Mouse (Mus musculus): Measurements from ENCODE around the gene Chchd6. TPM values are rescaled to one million over a fixed set of nuclear protein-coding genes. Genes with fewer than 3 reads are reported as not detected.

Gene Chchd6
- polyA plus RNA-seq, 1 experiment from 2014 or later, result 184 TPM

DNA sequence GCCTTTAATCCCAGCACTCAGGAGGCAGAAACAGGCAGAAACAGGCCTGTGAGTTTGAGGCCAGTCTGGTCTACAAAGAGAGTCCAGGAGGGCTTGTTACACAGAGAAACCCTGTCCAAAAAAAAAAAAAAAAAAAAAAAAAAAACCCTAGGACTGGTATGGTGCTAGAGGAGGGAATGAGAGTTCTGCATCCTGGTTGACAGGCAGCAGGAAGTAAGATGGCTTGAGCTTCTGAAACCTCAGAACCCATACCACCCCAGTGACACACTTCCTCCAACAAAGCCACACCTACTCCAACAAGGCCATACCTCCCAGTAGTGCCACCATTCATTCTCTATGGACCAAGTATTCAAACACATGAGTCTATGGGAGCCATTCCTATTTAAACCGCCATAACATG is 1.1 kb upstream of the Chchd6 start:
- ATAC-seq (no peak), DNase-seq (ENCODE audit: low spot score) (no peak)
- WGBS, result 98% methylated on average over 1 of the region's 1 CpGs

DNA sequence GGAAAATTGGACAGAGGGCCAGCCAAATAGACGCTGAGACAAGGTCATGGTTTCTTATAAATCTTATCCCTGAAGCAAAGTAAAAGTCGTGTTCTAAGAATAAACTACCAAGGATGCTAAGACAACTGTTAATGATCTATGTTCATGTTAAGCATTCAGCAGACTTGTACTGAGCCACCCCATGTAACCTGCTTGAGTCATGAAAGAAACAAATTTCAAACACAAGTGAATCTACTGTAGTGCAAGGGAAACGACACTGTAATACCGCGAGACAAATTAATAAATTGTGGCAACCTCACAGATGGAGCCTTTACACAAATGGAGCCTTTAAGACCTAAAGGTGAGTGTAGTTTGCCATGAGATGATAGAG is 310 bp upstream of the Chchd6 start:
- WGBS, result 22% methylated on average over 5 of the region's 5 CpGs
- H3K27me3 ChIP-seq (replicated peaks; ENCODE audit: control insufficient read depth, insufficient read depth, low read length), result no peaks in the 10 kb centered on the region

More for the DNA sequence above, 1.1 kb upstream of the Chchd6 start:
- Histone ChIP-seq H3K9ac (ENCODE audit: low read length) (no peak overlapping the region), H3K27ac (ENCODE audit: low read depth, low read length) (no peak overlapping the region), H3K4me2 (ENCODE audit: low read length) (no peak overlapping the region), H3K4me3 (ENCODE audit: low read depth, low read length) (no peak overlapping the region), H3K36me3 (ENCODE audit: control insufficient read depth, insufficient read depth, low read length) (no peaks in the 10 kb centered on the region), H3K27me3 (replicated peaks; ENCODE audit: control insufficient read depth, insufficient read depth, low read length) (no peaks in the 10 kb centered on the region), H3K4me1 (ENCODE audit: control insufficient read depth, insufficient read depth, low read length) (no peaks in the 10 kb centered on the region; the same call in 1 of the 2 replicates), H3K9me3 (replicated peaks; ENCODE audit: control insufficient read depth, low read length) (no peaks in the 10 kb centered on the region)

DNA sequence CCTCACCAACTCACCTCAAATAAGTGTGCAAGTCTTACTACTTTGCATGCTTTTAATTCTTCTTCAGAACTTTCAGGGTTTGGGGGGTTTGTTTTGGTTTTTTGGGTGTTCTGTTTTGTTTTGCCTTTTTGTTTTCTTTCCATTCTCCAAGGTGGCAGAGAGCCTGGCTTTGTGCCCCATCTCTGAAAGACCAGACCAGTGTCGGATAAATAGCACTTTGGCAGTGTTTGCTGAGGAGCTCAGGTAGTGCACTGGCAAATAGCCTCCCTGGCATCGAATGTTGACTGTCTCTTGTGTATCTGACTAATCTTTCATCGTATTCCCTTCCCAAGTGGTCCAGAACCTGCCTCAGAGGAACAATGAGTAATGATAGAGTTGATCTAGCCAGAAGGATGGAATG is 3.4 kb downstream of the Chchd6 start:
- ATAC-seq (no peak), DNase-seq (ENCODE audit: low spot score) (no peak)
- Histone ChIP-seq H3K27ac (ENCODE audit: low read depth, low read length) (no peak overlapping the region), H3K9ac (ENCODE audit: low read length) (no peak overlapping the region), H3K4me1 (ENCODE audit: control insufficient read depth, insufficient read depth, low read length) (no peaks in the 10 kb centered on the region; the same call in 1 of the 2 replicates), H3K36me3 (ENCODE audit: control insufficient read depth, insufficient read depth, low read length) (no peaks in the 10 kb centered on the region), H3K9me3 (replicated peaks; ENCODE audit: control insufficient read depth, low read length) (no peaks in the 10 kb centered on the region), H3K4me2 (ENCODE audit: low read length) (no peak overlapping the region), H3K4me3 (ENCODE audit: low read depth, low read length) (no peak overlapping the region), H3K27me3 (replicated peaks; ENCODE audit: control insufficient read depth, insufficient read depth, low read length) (no peaks in the 10 kb centered on the region)
- 58% methylated on average over 3 of the region's 3 CpGs for WGBS

More for the DNA sequence above, 310 bp upstream of the Chchd6 start:
- Histone ChIP-seq H3K4me3 (ENCODE audit: low read depth, low read length) (peak overlapping the region; percentile 71; the same call in 1 of the 2 replicates), H3K4me2 (ENCODE audit: low read length) (peak overlapping the region; percentile 70), H3K4me1 (ENCODE audit: control insufficient read depth, insufficient read depth, low read length) (no peaks in the 10 kb centered on the region; the same call in 1 of the 2 replicates), H3K27ac (ENCODE audit: low read depth, low read length) (no peak overlapping the region), H3K9me3 (replicated peaks; ENCODE audit: control insufficient read depth, low read length) (no peaks in the 10 kb centered on the region), H3K36me3 (ENCODE audit: control insufficient read depth, insufficient read depth, low read length) (no peaks in the 10 kb centered on the region), H3K9ac (ENCODE audit: low read length) (no peak overlapping the region; the same call in 1 of the 2 replicates)
- DNase-seq (ENCODE audit: low spot score) (no peak), ATAC-seq (peak; percentile 44)

DNA sequence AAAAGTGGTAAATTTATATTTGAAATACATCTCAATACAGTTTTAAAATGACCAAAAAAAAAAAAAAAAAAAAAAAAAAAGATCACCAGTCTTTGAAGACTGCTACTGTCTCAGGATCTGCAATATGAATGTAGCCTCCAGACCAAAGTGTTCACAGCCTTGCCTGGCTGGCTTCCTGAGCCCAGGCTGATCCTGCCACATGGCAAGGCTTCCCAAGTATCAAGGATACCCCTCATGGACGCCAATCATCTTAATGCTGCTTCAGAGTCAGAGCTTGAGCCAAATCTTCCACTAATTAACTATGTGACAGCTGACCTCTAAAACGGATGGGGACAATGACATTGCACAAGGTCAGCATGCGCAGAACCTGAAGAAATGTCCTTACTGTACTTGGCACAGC is 3.9 kb downstream of the Chchd6 start:
- H3K4me2 ChIP-seq (ENCODE audit: low read length), result no peak overlapping the region
- no peak overlapping the region for H3K9ac ChIP-seq (ENCODE audit: low read length)
- no peaks in the 10 kb centered on the region for H3K36me3 ChIP-seq (ENCODE audit: control insufficient read depth, insufficient read depth, low read length)
- no peak for DNase-seq (ENCODE audit: low spot score)
- H3K9me3 ChIP-seq (replicated peaks; ENCODE audit: control insufficient read depth, low read length), result no peaks in the 10 kb centered on the region
- H3K4me3 ChIP-seq (ENCODE audit: low read depth, low read length), result no peak overlapping the region
- no peaks in the 10 kb centered on the region for H3K27me3 ChIP-seq (replicated peaks; ENCODE audit: control insufficient read depth, insufficient read depth, low read length)
- no peaks in the 10 kb centered on the region; the same call in 1 of the 2 replicates for H3K4me1 ChIP-seq (ENCODE audit: control insufficient read depth, insufficient read depth, low read length)
- 80% methylated on average over 3 of the region's 3 CpGs for WGBS
- H3K27ac ChIP-seq (ENCODE audit: low read depth, low read length), result no peak overlapping the region
- ATAC-seq, result no peak

DNA sequence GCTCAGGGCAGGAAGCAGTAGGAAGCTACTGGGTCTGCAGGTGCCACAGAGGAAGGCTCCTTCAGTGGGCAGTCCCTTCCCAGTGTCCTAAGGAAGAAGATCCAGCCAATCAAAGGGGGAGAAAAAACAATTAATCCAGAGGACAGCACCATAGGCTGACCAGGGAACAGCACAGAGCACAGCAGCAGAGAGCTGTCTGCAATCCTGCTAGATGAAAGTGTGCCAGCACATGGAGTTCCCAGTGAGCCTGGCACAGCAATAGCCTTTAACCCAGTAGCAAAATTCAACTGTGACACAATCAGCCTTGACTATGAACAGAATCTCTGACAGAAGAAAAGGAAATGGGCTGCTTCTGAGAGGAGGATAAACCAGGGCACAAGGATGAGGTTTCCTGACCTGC is 9.8 kb downstream of the Chchd6 start:
- H3K9me3 ChIP-seq (replicated peaks; ENCODE audit: control insufficient read depth, low read length), result no peaks in the 10 kb centered on the region
- H3K4me3 ChIP-seq (ENCODE audit: low read depth, low read length), result no peak overlapping the region
- peaks cover 14% of the 10 kb centered on the region for H3K4me1 ChIP-seq (ENCODE audit: control insufficient read depth, insufficient read depth, low read length)
- DNase-seq (ENCODE audit: low spot score), result peak; percentile 5
- H3K4me2 ChIP-seq (ENCODE audit: low read length), result no peak overlapping the region
- 0 out of 2 replicates have a peak overlapping the region, but pooled peaks have one; percentile 21 for H3K9ac ChIP-seq (ENCODE audit: low read length)
- H3K27ac ChIP-seq (ENCODE audit: low read depth, low read length), result peak overlapping the region; percentile 35; the same call in 1 of the 2 replicates
- H3K27me3 ChIP-seq (replicated peaks; ENCODE audit: control insufficient read depth, insufficient read depth, low read length), result no peaks in the 10 kb centered on the region
- no peaks in the 10 kb centered on the region for H3K36me3 ChIP-seq (ENCODE audit: control insufficient read depth, insufficient read depth, low read length)
- ATAC-seq, result no peak

DNA sequence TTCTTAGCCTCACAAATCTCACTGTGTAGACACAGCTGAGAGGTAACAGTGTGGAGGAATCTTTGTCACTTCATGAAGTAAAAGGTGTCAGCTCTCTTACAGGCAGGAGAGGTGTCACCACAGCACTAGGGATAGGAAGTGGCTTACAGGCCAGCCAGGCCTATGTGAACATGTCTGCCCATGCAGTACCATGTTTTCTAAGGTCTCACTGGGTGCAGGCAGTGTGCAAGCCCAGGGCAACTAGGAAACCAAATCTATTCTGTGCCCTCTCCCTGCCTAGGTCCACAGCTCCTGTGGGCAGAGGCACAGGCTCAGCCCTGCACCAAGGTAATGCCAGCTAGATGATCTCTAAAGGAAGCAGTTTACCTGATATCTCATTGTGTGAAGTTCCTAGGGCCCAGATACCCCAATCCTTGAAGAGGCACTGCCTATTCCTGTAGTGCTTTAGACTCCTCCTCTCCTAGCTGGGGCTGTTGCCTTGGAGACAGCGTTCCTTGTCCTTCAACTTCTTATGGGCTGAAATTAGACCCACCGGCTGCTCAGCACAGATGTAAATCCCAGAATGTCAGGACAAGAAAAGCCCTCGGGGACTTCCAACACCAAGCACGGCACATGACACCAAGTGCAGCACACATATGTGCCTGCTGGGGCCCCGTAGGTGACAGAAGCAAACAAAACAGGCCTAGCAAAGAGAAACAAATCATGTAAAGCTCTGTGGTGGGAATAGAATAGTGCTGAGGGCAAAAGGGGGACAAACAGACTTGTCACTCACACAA is 10.6 kb downstream of the Chchd6 start:
- ATAC-seq, result peak; percentile 87
- peaks cover 14% of the 10 kb centered on the region for H3K4me1 ChIP-seq (ENCODE audit: control insufficient read depth, insufficient read depth, low read length)
- WGBS, result 19% methylated on average over 5 of the region's 5 CpGs
- H3K4me3 ChIP-seq (ENCODE audit: low read depth, low read length), result no peak overlapping the region
- H3K9me3 ChIP-seq (replicated peaks; ENCODE audit: control insufficient read depth, low read length), result no peaks in the 10 kb centered on the region
- no peak overlapping the region for H3K4me2 ChIP-seq (ENCODE audit: low read length)
- H3K27ac ChIP-seq (ENCODE audit: low read depth, low read length), result peak overlapping the region; percentile 14; the same call in 1 of the 2 replicates
- no peaks in the 10 kb centered on the region for H3K27me3 ChIP-seq (replicated peaks; ENCODE audit: control insufficient read depth, insufficient read depth, low read length)
- no peak overlapping the region for H3K9ac ChIP-seq (ENCODE audit: low read length)
- H3K36me3 ChIP-seq (ENCODE audit: control insufficient read depth, insufficient read depth, low read length), result no peaks in the 10 kb centered on the region
- peak; percentile 72 for DNase-seq (ENCODE audit: low spot score)

DNA sequence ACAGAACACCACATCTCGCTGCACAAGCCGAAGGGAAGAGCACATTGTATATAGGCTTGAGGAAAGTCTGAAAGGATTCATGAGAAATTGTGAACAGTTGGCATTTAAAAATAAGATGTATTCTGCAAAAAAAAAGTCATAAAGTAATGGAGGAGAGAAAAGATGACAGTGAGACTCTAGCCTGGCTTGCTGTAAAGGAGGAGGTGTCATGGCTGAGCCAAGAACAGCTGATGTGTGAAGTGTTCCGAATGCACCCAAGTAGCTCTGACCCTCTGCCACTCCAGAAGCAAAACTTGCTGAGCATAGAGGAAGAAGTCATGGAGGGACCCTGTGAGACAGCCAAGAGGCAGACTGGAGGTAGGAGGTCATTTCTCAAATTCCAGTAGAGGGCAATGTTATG is 12.3 kb downstream of the Chchd6 start:
- 87% methylated on average over 3 of the region's 3 CpGs for WGBS
- H3K4me2 ChIP-seq (ENCODE audit: low read length), result no peak overlapping the region
- no peaks in the 10 kb centered on the region for H3K36me3 ChIP-seq (ENCODE audit: control insufficient read depth, insufficient read depth, low read length)
- no peak overlapping the region for H3K9ac ChIP-seq (ENCODE audit: low read length)
- H3K9me3 ChIP-seq (replicated peaks; ENCODE audit: control insufficient read depth, low read length), result no peaks in the 10 kb centered on the region
- no peak overlapping the region for H3K4me3 ChIP-seq (ENCODE audit: low read depth, low read length)
- no peak overlapping the region for H3K27ac ChIP-seq (ENCODE audit: low read depth, low read length)
- DNase-seq (ENCODE audit: low spot score), result no peak
- no peaks in the 10 kb centered on the region for H3K27me3 ChIP-seq (replicated peaks; ENCODE audit: control insufficient read depth, insufficient read depth, low read length)
- peaks cover 14% of the 10 kb centered on the region for H3K4me1 ChIP-seq (ENCODE audit: control insufficient read depth, insufficient read depth, low read length)
- no peak for ATAC-seq

DNA sequence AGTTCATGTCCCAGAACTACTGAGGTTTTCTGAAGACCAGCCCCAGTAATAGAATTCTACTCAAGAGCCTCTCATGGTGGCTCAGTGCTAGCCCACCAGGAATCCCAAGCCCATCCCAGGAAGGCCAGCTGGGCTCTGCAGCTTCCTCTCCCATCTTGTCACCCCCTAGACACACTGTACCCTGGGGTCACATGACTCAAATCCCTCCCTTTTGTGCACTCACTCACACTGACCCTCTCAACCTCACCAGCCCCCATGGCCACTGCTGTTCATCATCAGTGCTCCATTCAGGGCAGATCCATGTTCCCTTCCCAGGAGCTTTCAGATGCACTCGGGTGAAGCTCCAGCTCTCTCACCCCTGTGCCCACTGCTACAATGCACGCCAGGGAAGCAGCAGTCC is 20.8 kb downstream of the Chchd6 start:
- ATAC-seq (no peak), DNase-seq (ENCODE audit: low spot score) (no peak)
- Histone ChIP-seq H3K4me3 (ENCODE audit: low read depth, low read length) (no peak overlapping the region), H3K9ac (ENCODE audit: low read length) (no peak overlapping the region), H3K9me3 (replicated peaks; ENCODE audit: control insufficient read depth, low read length) (no peaks in the 10 kb centered on the region), H3K4me2 (ENCODE audit: low read length) (no peak overlapping the region), H3K27ac (ENCODE audit: low read depth, low read length) (no peak overlapping the region), H3K36me3 (ENCODE audit: control insufficient read depth, insufficient read depth, low read length) (no peaks in the 10 kb centered on the region), H3K4me1 (ENCODE audit: control insufficient read depth, insufficient read depth, low read length) (no peaks in the 10 kb centered on the region), H3K27me3 (replicated peaks; ENCODE audit: control insufficient read depth, insufficient read depth, low read length) (no peaks in the 10 kb centered on the region)
- WGBS, result 70% methylated on average over 2 of the region's 2 CpGs

DNA sequence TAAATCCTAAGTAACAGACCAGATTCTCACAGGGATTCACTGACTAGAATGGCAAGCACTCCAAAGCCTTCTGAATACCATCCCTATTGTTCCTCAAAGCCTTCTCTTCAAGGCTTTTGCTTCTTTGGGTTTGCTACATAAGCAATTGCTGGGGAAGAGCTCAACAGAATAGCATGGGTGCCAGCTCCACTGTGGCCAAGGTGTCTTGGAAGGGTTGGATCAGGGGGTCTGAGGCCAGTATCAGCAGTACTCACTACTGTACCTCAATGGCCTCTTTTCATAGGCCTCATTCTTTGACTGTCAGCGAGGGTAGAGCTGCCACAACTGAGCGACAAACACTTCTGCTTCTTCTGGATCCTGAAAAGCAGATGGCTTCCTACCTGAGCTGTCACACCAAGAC is 21.7 kb downstream of the Chchd6 start:
- no peak overlapping the region for H3K9ac ChIP-seq (ENCODE audit: low read length)
- ATAC-seq (no peak), DNase-seq (ENCODE audit: low spot score) (no peak)
- 0 out of 2 replicates have a peak, but pooled peaks cover 4% of the 10 kb centered on the region for H3K36me3 ChIP-seq (ENCODE audit: control insufficient read depth, insufficient read depth, low read length)
- no peak overlapping the region for H3K4me2 ChIP-seq (ENCODE audit: low read length)
- no peak overlapping the region for H3K27ac ChIP-seq (ENCODE audit: low read depth, low read length)
- H3K4me1 ChIP-seq (ENCODE audit: control insufficient read depth, insufficient read depth, low read length), result no peaks in the 10 kb centered on the region
- no peaks in the 10 kb centered on the region for H3K27me3 ChIP-seq (replicated peaks; ENCODE audit: control insufficient read depth, insufficient read depth, low read length)
- no peak overlapping the region for H3K4me3 ChIP-seq (ENCODE audit: low read depth, low read length)
- H3K9me3 ChIP-seq (replicated peaks; ENCODE audit: control insufficient read depth, low read length), result no peaks in the 10 kb centered on the region
- WGBS, result 89% methylated on average over 2 of the region's 2 CpGs
